Mouse (Mus musculus) megakaryocyte, embryonic 14.5 days (primary cell): ENCODE measurements at regions not wholly inside any gene's neighbourhood (a gene's known extent, or its start where the extent isn't known, plus 50 kb on each side); places are given as distances from the start of the nearest gene placed in this dataset.

ENCODE experiments used
- FLI1 ChIP-seq: IDR thresholded peaks from 2 replicates; pipeline ENCODE4 v1.6.1; 2012; ENCODE audit warnings: low read length, inconsistent platforms, mixed read lengths
- GATA1 ChIP-seq: IDR thresholded peaks from 3 replicates; pipeline ENCODE4 v1.6.1; 2012; ENCODE audit warnings: mixed read lengths, low read length, inconsistent platforms, borderline replicate concordance

- TF ChIP-seq GATA1 (no peak), FLI1 (no peak)
Observed at GRCm38 (mm10) chr14:45740662-45741061, 82.7 kb upstream of the Ddhd1 start.
